Mouse (Mus musculus): Measurements from ENCODE around the gene Stat5a. TPM values are rescaled to one million over a fixed set of nuclear protein-coding genes. Genes with fewer than 3 reads are reported as not detected.

The Stat5a gene
- total and polyA plus RNA-seq, 2 experiments from 2014 or later, result 1.6 to 2.6 TPM

- no peak for TF ChIP-seq CTCF (IDR thresholded peaks at IDR 0.05; ENCODE audit: low read depth)
- no peak overlapping the region for H3K9ac ChIP-seq
- no peaks in the 10 kb centered on the region for H3K36me3 ChIP-seq (ENCODE audit: insufficient read depth)
- H3K27me3 ChIP-seq (ENCODE audit: insufficient read depth, low read length), result no peaks in the 10 kb centered on the region
- 94% methylated on average over 8 of the region's 8 CpGs for WGBS
- DNase-seq (no peak), ATAC-seq (no peak)
- no peaks in the 10 kb centered on the region for H3K4me1 ChIP-seq (ENCODE audit: insufficient read depth)
- no peak overlapping the region for H3K4me3 ChIP-seq (ENCODE audit: low read depth, low read length)
- no peak overlapping the region for H3K4me2 ChIP-seq (ENCODE audit: low read depth)
- H3K9me3 ChIP-seq (ENCODE audit: low read length), result no peaks in the 10 kb centered on the region
- no peak overlapping the region for H3K27ac ChIP-seq (ENCODE audit: low read depth, low read length)
These were observed 16.0 kb upstream of the Stat5a start for GRCm38 (mm10) chr11:100843070-100843669.

DNA sequence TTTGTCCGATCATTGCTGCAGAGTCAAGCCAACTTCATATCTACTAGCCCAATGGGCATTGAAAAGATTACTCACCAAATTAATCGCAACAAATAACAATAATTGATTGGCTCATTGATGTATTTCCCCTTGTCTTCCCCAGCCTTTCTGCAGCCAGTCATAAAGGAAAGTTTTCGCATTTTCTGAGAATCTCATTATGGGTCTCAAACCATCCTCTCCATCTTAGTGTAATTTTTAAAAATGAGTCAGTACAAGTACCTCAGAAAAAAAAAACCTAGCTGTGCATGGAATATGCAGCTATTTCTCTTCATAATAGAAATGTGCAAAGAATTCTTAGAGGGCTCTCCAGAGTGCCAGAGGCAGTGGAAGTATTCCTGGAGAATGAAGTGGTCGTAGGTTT, 15.0 kb upstream of the Stat5a start:
- H3K4me3 ChIP-seq (ENCODE audit: low read depth, low read length), result no peak overlapping the region
- H3K4me1 ChIP-seq (ENCODE audit: insufficient read depth), result peaks cover 5% of the 10 kb centered on the region; the same call in 1 of the 2 replicates
- ATAC-seq (no peak), DNase-seq (no peak)
- WGBS, result 92% methylated on average over 4 of the region's 4 CpGs
- no peaks in the 10 kb centered on the region for H3K9me3 ChIP-seq (ENCODE audit: low read length)
- H3K36me3 ChIP-seq (ENCODE audit: insufficient read depth), result no peaks in the 10 kb centered on the region
- no peak overlapping the region for H3K4me2 ChIP-seq (ENCODE audit: low read depth)
- no peak overlapping the region for H3K9ac ChIP-seq
- no peak overlapping the region for H3K27ac ChIP-seq (ENCODE audit: low read depth, low read length)
- TF ChIP-seq CTCF (IDR thresholded peaks at IDR 0.05; ENCODE audit: low read depth), result no peak
- no peaks in the 10 kb centered on the region; the same call in 1 of the 2 replicates for H3K27me3 ChIP-seq (ENCODE audit: insufficient read depth, low read length)

- WGBS, result 86% methylated on average over 6 of the region's 6 CpGs
- Histone ChIP-seq H3K27ac (ENCODE audit: low read depth, low read length) (no peak overlapping the region), H3K36me3 (ENCODE audit: insufficient read depth) (no peaks in the 10 kb centered on the region), H3K9me3 (ENCODE audit: low read length) (no peaks in the 10 kb centered on the region), H3K4me2 (ENCODE audit: low read depth) (no peak overlapping the region), H3K9ac (no peak overlapping the region), H3K4me3 (ENCODE audit: low read depth, low read length) (no peak overlapping the region), H3K27me3 (ENCODE audit: insufficient read depth, low read length) (no peaks in the 10 kb centered on the region; the same call in 1 of the 2 replicates), H3K4me1 (ENCODE audit: insufficient read depth) (peaks cover 11% of the 10 kb centered on the region; the same call in 1 of the 2 replicates)
- ATAC-seq, result no peak
- DNase-seq, result no peak
- no peak for TF ChIP-seq CTCF (IDR thresholded peaks at IDR 0.05; ENCODE audit: low read depth)
These were observed 13.4 kb upstream of the Stat5a start for GRCm38 (mm10) chr11:100845793-100846192.

DNA sequence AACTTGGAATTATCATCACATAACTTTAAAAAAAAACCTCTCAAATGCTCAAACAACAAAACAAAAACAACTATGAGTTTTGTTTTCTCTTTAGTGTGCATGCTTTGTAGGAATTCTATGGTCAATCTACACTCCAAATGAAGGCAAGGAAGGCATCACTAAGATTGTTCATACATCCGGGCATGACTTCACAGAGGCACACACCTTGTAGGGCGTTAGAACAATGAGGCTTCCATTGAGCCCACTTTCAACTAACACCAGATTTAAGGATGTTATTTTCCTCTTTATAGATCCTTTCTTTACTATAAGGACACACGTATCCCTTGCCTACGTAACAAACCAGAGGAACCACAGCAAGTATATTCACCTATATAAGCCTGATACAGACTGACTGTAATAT, 11.6 kb upstream of the Stat5a start:
- no peak overlapping the region for H3K27ac ChIP-seq (ENCODE audit: low read depth, low read length)
- no peak for TF ChIP-seq CTCF (IDR thresholded peaks at IDR 0.05; ENCODE audit: low read depth)
- H3K4me2 ChIP-seq (ENCODE audit: low read depth), result no peak overlapping the region
- H3K4me1 ChIP-seq (ENCODE audit: insufficient read depth), result peaks cover 11% of the 10 kb centered on the region; the same call in 1 of the 2 replicates
- H3K9ac ChIP-seq, result no peak overlapping the region
- ATAC-seq (no peak), DNase-seq (no peak)
- H3K4me3 ChIP-seq (ENCODE audit: low read depth, low read length), result no peak overlapping the region
- WGBS, result 88% methylated on average over 4 of the region's 4 CpGs
- no peaks in the 10 kb centered on the region for H3K9me3 ChIP-seq (ENCODE audit: low read length)
- no peaks in the 10 kb centered on the region; the same call in 1 of the 2 replicates for H3K27me3 ChIP-seq (ENCODE audit: insufficient read depth, low read length)
- H3K36me3 ChIP-seq (ENCODE audit: insufficient read depth), result no peaks in the 10 kb centered on the region

GRCm38 (mm10) chr11:100848080-100848479, 11.1 kb upstream of the Stat5a start:
- H3K36me3 ChIP-seq (ENCODE audit: insufficient read depth), result no peaks in the 10 kb centered on the region
- no peak for ATAC-seq

GRCm38 (mm10) chr11:100848789-100849379, 10.3 kb upstream of the Stat5a start:
- Histone ChIP-seq H3K9ac (peak overlapping the region; percentile 3; the same call in 1 of the 2 replicates), H3K27me3 (ENCODE audit: insufficient read depth, low read length) (no peaks in the 10 kb centered on the region; the same call in 1 of the 2 replicates), H3K4me3 (ENCODE audit: low read depth, low read length) (peak overlapping the region; percentile 83), H3K4me2 (ENCODE audit: low read depth) (peak overlapping the region; percentile 92), H3K27ac (ENCODE audit: low read depth, low read length) (no peak overlapping the region), H3K9me3 (ENCODE audit: low read length) (no peaks in the 10 kb centered on the region), H3K4me1 (ENCODE audit: insufficient read depth) (peaks cover 11% of the 10 kb centered on the region; the same call in 1 of the 2 replicates), H3K36me3 (ENCODE audit: insufficient read depth) (no peaks in the 10 kb centered on the region)
- 64% methylated on average over 6 of the region's 6 CpGs for WGBS
- TF ChIP-seq CTCF (IDR thresholded peaks at IDR 0.05; ENCODE audit: low read depth), result no peak
- no peak for ATAC-seq
- no peak for DNase-seq

More at GRCm38 (mm10) chr11:100848080-100848479, 11.1 kb upstream of the Stat5a start:
- Histone ChIP-seq H3K4me2 (ENCODE audit: low read depth) (no peak overlapping the region), H3K9me3 (ENCODE audit: low read length) (no peaks in the 10 kb centered on the region), H3K9ac (no peak overlapping the region), H3K4me3 (ENCODE audit: low read depth, low read length) (no peak overlapping the region), H3K27me3 (ENCODE audit: insufficient read depth, low read length) (no peaks in the 10 kb centered on the region; the same call in 1 of the 2 replicates), H3K4me1 (ENCODE audit: insufficient read depth) (peaks cover 11% of the 10 kb centered on the region; the same call in 1 of the 2 replicates), H3K27ac (ENCODE audit: low read depth, low read length) (no peak overlapping the region)
- TF ChIP-seq CTCF (IDR thresholded peaks at IDR 0.05; ENCODE audit: low read depth), result no peak
- DNase-seq, result no peak
- 82% methylated on average over 4 of the region's 4 CpGs for WGBS

DNA sequence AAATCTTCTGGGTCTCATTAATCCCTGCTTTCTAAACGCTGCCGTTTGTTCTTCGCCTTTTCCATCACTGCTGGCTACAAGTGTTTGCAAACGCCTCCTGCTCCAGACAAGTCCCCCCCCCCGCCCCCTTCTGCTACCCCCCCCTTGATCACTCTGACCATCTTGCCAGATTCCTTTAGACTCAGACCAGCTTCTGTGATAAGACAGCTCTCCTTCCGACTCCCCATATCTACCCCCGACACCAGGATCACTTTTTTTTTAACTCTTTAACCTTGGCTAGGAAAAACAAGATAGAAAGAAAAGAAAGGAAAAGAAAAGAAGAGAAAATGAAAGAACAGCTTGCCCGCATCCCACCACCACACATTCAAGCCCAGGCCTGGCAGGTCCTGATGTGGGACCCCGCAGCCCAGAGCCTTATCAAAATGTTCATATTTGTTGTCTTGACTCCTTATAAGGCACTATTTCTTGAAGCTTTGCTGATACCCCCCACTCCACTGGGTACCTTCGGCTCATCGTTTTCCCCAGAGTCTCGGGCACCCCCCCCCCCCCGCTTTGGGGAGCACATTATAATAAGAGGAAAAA, 9.6 kb upstream of the Stat5a start:
- no peak for TF ChIP-seq CTCF (IDR thresholded peaks at IDR 0.05; ENCODE audit: low read depth)
- ATAC-seq (no peak), DNase-seq (peak; percentile 11)
- Histone ChIP-seq H3K9ac (peak overlapping the region; percentile 89), H3K4me3 (ENCODE audit: low read depth, low read length) (peak overlapping the region; percentile 83), H3K36me3 (ENCODE audit: insufficient read depth) (no peaks in the 10 kb centered on the region), H3K27ac (ENCODE audit: low read depth, low read length) (0 out of 2 replicates have a peak overlapping the region, but pooled peaks have one; percentile 77), H3K27me3 (ENCODE audit: insufficient read depth, low read length) (peaks cover 3% of the 10 kb centered on the region), H3K4me2 (ENCODE audit: low read depth) (peak overlapping the region; percentile 92), H3K4me1 (ENCODE audit: insufficient read depth) (peaks cover 11% of the 10 kb centered on the region; the same call in 1 of the 2 replicates), H3K9me3 (ENCODE audit: low read length) (no peaks in the 10 kb centered on the region)
- WGBS, result 2% methylated on average over 13 of the region's 13 CpGs

Data from forebrain, postnatal 0 days (tissue).